In the genomic region with DNA sequence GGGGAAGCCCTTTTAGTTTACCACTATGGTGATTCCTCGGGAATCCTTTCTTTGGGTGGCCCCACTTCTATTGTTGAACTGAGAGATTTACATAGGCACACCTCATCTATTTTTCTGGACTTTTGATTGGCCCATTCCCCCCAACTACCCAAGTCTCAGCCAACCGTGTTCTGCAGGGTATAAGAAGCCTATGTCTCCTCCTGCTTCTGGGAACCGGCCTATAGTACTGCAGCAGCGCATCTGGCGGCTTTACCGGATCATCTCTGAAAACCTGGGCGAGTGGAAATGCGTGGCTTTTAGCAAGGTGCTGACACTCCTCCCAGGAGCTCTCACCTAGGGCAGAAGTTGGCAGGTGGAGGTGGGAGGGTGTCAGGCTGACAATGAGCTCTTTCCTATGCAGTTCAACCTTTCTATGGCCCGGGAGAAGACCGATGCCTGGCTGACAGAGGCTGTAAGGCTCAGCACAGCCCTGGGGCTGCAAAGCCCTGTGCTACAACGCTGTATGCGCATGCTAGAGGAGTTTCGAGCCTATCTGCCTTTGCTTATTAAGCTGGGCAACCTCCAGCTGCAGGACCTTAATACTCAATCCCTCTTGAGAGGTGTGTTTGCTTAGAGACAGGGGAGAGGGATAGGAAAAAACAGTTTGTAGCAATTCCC, we compare ENCODE assay signal across 11 mouse cellular contexts. TPM values are rescaled to one million over a fixed set of nuclear protein-coding genes. Genes with fewer than 3 reads are reported as not detected.
DNase-seq lines count a peak whose midpoint lies in the region; ATAC-seq and TF ChIP-seq lines count a peak whose summit lies in the region.
"Had no signal": no experiment of that assay in that cellular context is flagged by ENCODE, and none has a peak within 500 bp of the region (broad histone marks: within the 10 kb centered on the region; RNA-seq: fewer than 3 reads in every experiment).

No protein-coding gene starts in this region.

- H3K27ac ChIP-seq in forebrain, embryonic 10.5 days = no peak overlapping the region
- H3K27ac ChIP-seq in forebrain, embryonic 15.5 days (replicated peaks) = no peak overlapping the region
- no peak overlapping the region for H3K27ac ChIP-seq in lung, postnatal 0 days (ENCODE audit: low read length)
- no peak overlapping the region for H3K27ac ChIP-seq in limb, embryonic 10.5 days
- H3K27ac ChIP-seq: liver, embryonic 14.5 days had no signal

- no peaks in the 10 kb centered on the region for H3K36me3 ChIP-seq in forebrain, embryonic 10.5 days (replicated peaks)
- H3K36me3 ChIP-seq in forebrain, embryonic 15.5 days = no peaks in the 10 kb centered on the region
- H3K36me3 ChIP-seq in lung, postnatal 0 days (ENCODE audit: insufficient read depth, low read length) = no peaks in the 10 kb centered on the region
- H3K36me3 ChIP-seq in limb, embryonic 10.5 days = no peaks in the 10 kb centered on the region

- H3K4me3 ChIP-seq in forebrain, embryonic 10.5 days = peak overlapping the region; percentile 30
- H3K4me3 ChIP-seq in forebrain, embryonic 15.5 days = no peak overlapping the region
- no peak overlapping the region for H3K4me3 ChIP-seq in lung, postnatal 0 days (ENCODE audit: low read depth, low read length)
- peak overlapping the region; percentile 25 for H3K4me3 ChIP-seq in limb, embryonic 10.5 days
- H3K4me3 ChIP-seq: myocyte had no signal

- no peaks in the 10 kb centered on the region for H3K9me3 ChIP-seq in forebrain, embryonic 10.5 days
- no peaks in the 10 kb centered on the region for H3K9me3 ChIP-seq in forebrain, embryonic 15.5 days
- H3K9me3 ChIP-seq in lung, postnatal 0 days (ENCODE audit: low read length) = no peaks in the 10 kb centered on the region
- no peaks in the 10 kb centered on the region for H3K9me3 ChIP-seq in limb, embryonic 10.5 days (replicated peaks)

- TF ChIP-seq EP300 in lung, postnatal 0 days (IDR thresholded peaks at IDR 0.05) = no peak

- 0 out of 2 replicates have a peak, but pooled peaks cover 4% of the 10 kb centered on the region for H3K27me3 ChIP-seq in forebrain, embryonic 10.5 days (ENCODE audit: poor library complexity, severe bottlenecking)
- H3K27me3 ChIP-seq in forebrain, embryonic 15.5 days = no peaks in the 10 kb centered on the region
- no peaks in the 10 kb centered on the region for H3K27me3 ChIP-seq in lung, postnatal 0 days (replicated peaks; ENCODE audit: insufficient read depth, low read length)
- H3K27me3 ChIP-seq in limb, embryonic 10.5 days (ENCODE audit: low read depth, poor library complexity, severe bottlenecking) = peaks cover 4% of the 10 kb centered on the region; the same call in 1 of the 2 replicates

- H3K4me2 ChIP-seq in forebrain, embryonic 15.5 days (replicated peaks) = no peak overlapping the region
- no peak overlapping the region for H3K4me2 ChIP-seq in lung, postnatal 0 days (replicated peaks; ENCODE audit: low read depth, low read length)

- 9% methylated on average over 13 of the region's 13 CpGs for WGBS in forebrain, embryonic 10.5 days
- 8% methylated on average over 13 of the region's 13 CpGs for WGBS in forebrain, embryonic 15.5 days
- WGBS in lung, postnatal 0 days = 15% methylated on average over 13 of the region's 13 CpGs
- 14% methylated on average over 13 of the region's 13 CpGs for WGBS in limb, embryonic 10.5 days

- ATAC-seq in forebrain, embryonic 15.5 days (replicated peaks) = no peak
- peak; percentile 35; the same call in 1 of the 2 replicates for ATAC-seq in lung, postnatal 0 days

- no peak for TF ChIP-seq CTCF in lung, postnatal 0 days (IDR thresholded peaks at IDR 0.05)

- peaks cover 8% of the 10 kb centered on the region for H3K4me1 ChIP-seq in forebrain, embryonic 10.5 days
- H3K4me1 ChIP-seq in forebrain, embryonic 15.5 days = no peaks in the 10 kb centered on the region
- H3K4me1 ChIP-seq in lung, postnatal 0 days (ENCODE audit: insufficient read depth, low read depth, low read length) = no peaks in the 10 kb centered on the region
- peaks cover 4% of the 10 kb centered on the region; the same call in 1 of the 2 replicates for H3K4me1 ChIP-seq in limb, embryonic 10.5 days

- H3K9ac ChIP-seq in forebrain, embryonic 15.5 days (replicated peaks) = no peak overlapping the region
- H3K9ac ChIP-seq in lung, postnatal 0 days (replicated peaks; ENCODE audit: low read depth) = no peak overlapping the region
- H3K9ac ChIP-seq: liver, embryonic 14.5 days had no signal

- peak; percentile 17 for DNase-seq in forebrain, embryonic 10.5 days (ENCODE audit: extremely low spot score, low spot score)
- DNase-seq in lung, postnatal 0 days (ENCODE audit: low spot score) = no peak
- DNase-seq in lung, postnatal 4 days = no peak
- no peak for DNase-seq in limb, embryonic 10.5 days (ENCODE audit: low spot score)
- peak; percentile 16 for DNase-seq in retina, embryonic 14.5 days (ENCODE audit: low spot score)
- DNase-seq in urinary bladder, postnatal 36 days (ENCODE audit: low spot score in 2 of 2) = no peak
- DNase-seq in adrenal gland, postnatal 14 days = no peak
- DNase-seq: kidney, adult 8-10 months had no signal

RNA-seq across cellular contexts. Expression of a gene that starts 35.0 kb away (rescaled TPM):
- 0.53 and 0.82 TPM in 2 replicates for polyA plus RNA-seq in forebrain, embryonic 10.5 days (2016; fragmentation: Nextera tagmentation; extraction: Ambion mirVana)
- polyA plus RNA-seq in forebrain, embryonic 15.5 days (2015; fragmentation: Nextera tagmentation; extraction: Ambion mirVana) = 0.42 and 0.86 TPM in 2 replicates
- 0.60 and 0.79 TPM in 2 replicates for polyA plus RNA-seq in lung, postnatal 0 days (2015; fragmentation: Nextera tagmentation; extraction: Ambion mirVana)
- polyA plus RNA-seq in limb, embryonic 10.5 days (2016; fragmentation: Nextera tagmentation; extraction: Ambion mirVana) = 0.31 and 1.1 TPM in 2 replicates
- total RNA-seq in adrenal gland, postnatal 14 days (2021) = 2.0 and 2.8 TPM in 2 replicates

RNA-seq across cellular contexts. Expression of a gene that starts 45.3 kb away (rescaled TPM):
- 28.9 and 38.2 TPM in 2 replicates for polyA plus RNA-seq in forebrain, embryonic 10.5 days (2016; fragmentation: Nextera tagmentation; extraction: Ambion mirVana)
- 6.9 and 14.7 TPM in 2 replicates for polyA plus RNA-seq in forebrain, embryonic 15.5 days (2015; fragmentation: Nextera tagmentation; extraction: Ambion mirVana)
- 41.7 and 53.1 TPM in 2 replicates for polyA plus RNA-seq in lung, postnatal 0 days (2015; fragmentation: Nextera tagmentation; extraction: Ambion mirVana)
- polyA plus RNA-seq in limb, embryonic 10.5 days (2016; fragmentation: Nextera tagmentation; extraction: Ambion mirVana) = 14.0 and 17.1 TPM in 2 replicates
- 7.3 and 11.9 TPM in 2 replicates for total RNA-seq in adrenal gland, postnatal 14 days (2021)

RNA-seq across cellular contexts. Expression of a gene that starts 45.5 kb away (rescaled TPM):
- polyA plus RNA-seq in forebrain, embryonic 10.5 days (2016; fragmentation: Nextera tagmentation; extraction: Ambion mirVana) = 66.0 and 69.1 TPM in 2 replicates
- 80.6 and 85.6 TPM in 2 replicates for polyA plus RNA-seq in forebrain, embryonic 15.5 days (2015; fragmentation: Nextera tagmentation; extraction: Ambion mirVana)
- 48.5 and 52.7 TPM in 2 replicates for polyA plus RNA-seq in lung, postnatal 0 days (2015; fragmentation: Nextera tagmentation; extraction: Ambion mirVana)
- 60.0 and 67.4 TPM in 2 replicates for polyA plus RNA-seq in limb, embryonic 10.5 days (2016; fragmentation: Nextera tagmentation; extraction: Ambion mirVana)
- total RNA-seq in adrenal gland, postnatal 14 days (2021) = 58.4 and 68.2 TPM in 2 replicates

RNA-seq across cellular contexts. Expression of a gene that starts 45.8 kb away (rescaled TPM):
- polyA plus RNA-seq in forebrain, embryonic 10.5 days (2016; fragmentation: Nextera tagmentation; extraction: Ambion mirVana) = 145 and 163 TPM in 2 replicates
- polyA plus RNA-seq in forebrain, embryonic 15.5 days (2015; fragmentation: Nextera tagmentation; extraction: Ambion mirVana) = 135 and 139 TPM in 2 replicates
- polyA plus RNA-seq in lung, postnatal 0 days (2015; fragmentation: Nextera tagmentation; extraction: Ambion mirVana) = 220 and 236 TPM in 2 replicates
- 173 and 196 TPM in 2 replicates for polyA plus RNA-seq in limb, embryonic 10.5 days (2016; fragmentation: Nextera tagmentation; extraction: Ambion mirVana)
- 130 and 136 TPM in 2 replicates for total RNA-seq in adrenal gland, postnatal 14 days (2021)

RNA-seq across cellular contexts. Expression of a gene that starts 50.7 kb away (rescaled TPM):
- polyA plus RNA-seq in forebrain, embryonic 10.5 days (2016; fragmentation: Nextera tagmentation; extraction: Ambion mirVana) = 208 and 211 TPM in 2 replicates
- polyA plus RNA-seq in forebrain, embryonic 15.5 days (2015; fragmentation: Nextera tagmentation; extraction: Ambion mirVana) = 197 and 205 TPM in 2 replicates
- 378 and 390 TPM in 2 replicates for polyA plus RNA-seq in lung, postnatal 0 days (2015; fragmentation: Nextera tagmentation; extraction: Ambion mirVana)
- 195 and 200 TPM in 2 replicates for polyA plus RNA-seq in limb, embryonic 10.5 days (2016; fragmentation: Nextera tagmentation; extraction: Ambion mirVana)
- total RNA-seq in adrenal gland, postnatal 14 days (2021) = 133 and 145 TPM in 2 replicates

Comparison
In these comparisons a context has a peak if more than half of its experiments do, and no peak if none do; other contexts are left out.
1. H3K4me3 ChIP-seq: peak in forebrain, embryonic 10.5 days (single experiment) and limb, embryonic 10.5 days (single experiment); none in forebrain, embryonic 15.5 days (single experiment) and lung, postnatal 0 days (single experiment).
2. DNase-seq: peak in forebrain, embryonic 10.5 days (single experiment) and retina, embryonic 14.5 days (single experiment); none in lung, postnatal 0 days (single experiment), lung, postnatal 4 days (0 of 2), limb, embryonic 10.5 days (single experiment), urinary bladder, postnatal 36 days (0 of 2) and adrenal gland, postnatal 14 days (single experiment).